Mouse (Mus musculus): ENCODE results near the gene 4833423E24Rik.

4833423E24Rik gene

DNA sequence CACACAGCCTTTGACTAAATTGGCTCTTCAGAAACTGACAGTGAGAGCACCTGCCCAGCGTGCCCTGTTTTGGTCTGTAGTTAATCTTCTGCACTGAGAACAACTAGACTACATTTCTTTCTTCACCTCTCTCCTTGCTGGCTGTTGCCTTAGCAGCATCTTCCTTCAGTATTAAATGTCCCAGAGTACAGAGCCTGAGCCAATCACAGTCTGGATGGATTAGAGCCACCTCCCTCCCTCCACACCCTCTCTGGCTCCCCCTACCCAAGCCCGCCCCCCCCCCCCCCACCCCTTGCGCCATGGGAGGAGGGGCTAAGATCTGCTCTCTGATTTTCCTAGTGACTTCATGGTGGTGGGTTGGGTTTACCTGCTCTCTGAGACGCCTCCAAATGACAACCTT, at the start of gene 4833423E24Rik:
TSS of gene 4833423E24Rik (minus strand) at position 146 of the 400 bp plus-strand sequence.
- DNase-seq = no peak

- peak; percentile 13 to 29 for DNase-seq
These were observed 42.4 kb upstream of the 4833423E24Rik start for GRCm38 (mm10) chr2:85561187-85561586.

DNA sequence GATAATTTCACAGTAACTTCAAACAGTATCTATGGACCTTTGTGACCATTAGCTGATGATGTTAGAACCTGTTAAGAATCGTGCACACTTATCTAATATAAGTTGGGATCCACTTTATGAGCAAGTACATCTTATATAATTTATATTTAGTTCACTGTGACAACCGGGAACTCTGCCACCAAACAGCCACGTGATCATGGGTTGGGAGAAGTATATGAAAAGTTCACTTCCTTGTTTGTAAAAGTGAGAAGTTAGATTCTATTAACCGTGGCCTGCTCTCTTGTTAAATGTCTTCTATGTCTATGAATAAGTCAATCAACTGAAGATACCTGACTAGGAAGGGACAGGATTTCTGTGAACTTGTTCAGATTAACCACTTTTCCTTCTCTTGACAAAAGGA, 41.4 kb upstream of the 4833423E24Rik start:
- DNase-seq = no peak

DNA sequence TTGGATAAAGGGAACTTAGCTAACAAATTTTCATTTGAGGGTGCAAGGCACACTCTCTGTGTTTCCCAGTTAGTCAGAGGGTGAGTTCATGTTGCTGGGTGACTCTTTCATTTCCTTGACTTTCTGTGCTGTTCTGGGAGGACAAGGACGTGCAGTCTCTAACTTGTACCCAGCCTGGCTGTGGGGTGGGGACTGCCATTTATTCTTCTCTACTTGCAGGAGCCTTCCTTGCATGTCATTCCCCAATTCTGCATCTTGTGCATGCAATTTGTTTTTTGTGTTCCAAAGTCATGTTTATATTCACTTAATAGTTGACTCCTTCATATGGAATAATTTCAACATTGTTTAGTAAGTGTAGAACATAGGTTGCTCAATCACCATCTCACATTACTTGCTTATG, 36.0 kb upstream of the 4833423E24Rik start:
- no peak for DNase-seq

- DNase-seq = no peak
These were observed 15.1 kb upstream of the 4833423E24Rik start for GRCm38 (mm10) chr2:85533934-85534333.

- no peak for DNase-seq
These were observed 13.4 kb upstream of the 4833423E24Rik start for GRCm38 (mm10) chr2:85532082-85532778.

- DNase-seq = no peak
These were observed 4.2 kb upstream of the 4833423E24Rik start for GRCm38 (mm10) chr2:85522859-85523489.

GRCm38 (mm10) chr2:85518292-85518691, 532 bp downstream of the 4833423E24Rik start:
- peak in 1 of 2 experiments; percentile 3 for DNase-seq

GRCm38 (mm10) chr2:85510376-85510775, 8.4 kb downstream of the 4833423E24Rik start:
- no peak for DNase-seq

- no peak for DNase-seq
These were observed 28.4 kb downstream of the 4833423E24Rik start for GRCm38 (mm10) chr2:85490396-85490795.

DNA sequence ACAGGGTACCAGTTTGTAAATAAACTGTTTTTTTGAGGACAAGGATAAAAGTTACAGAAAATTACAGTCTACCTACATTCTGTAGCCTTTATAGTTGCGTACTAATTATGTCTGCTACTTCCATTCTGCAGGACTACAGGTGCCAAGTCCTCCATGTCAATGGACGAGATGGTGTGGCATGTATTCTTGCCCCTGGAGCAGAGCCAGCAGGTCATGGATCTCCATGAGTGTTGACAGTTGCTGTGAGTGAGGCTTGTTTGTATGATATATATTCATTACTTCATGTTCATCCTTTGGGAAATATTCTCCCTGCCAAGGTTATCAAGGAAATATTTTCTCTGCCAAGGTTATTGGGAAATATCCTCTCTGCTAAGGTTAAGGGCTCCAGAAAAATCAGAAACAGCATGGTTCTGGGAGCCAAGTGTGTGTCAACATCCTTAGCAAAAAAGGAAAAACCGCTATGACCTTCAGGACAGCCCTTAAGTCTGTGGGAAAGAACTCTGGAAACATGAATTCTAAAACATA, 52.0 kb downstream of the 4833423E24Rik start:
- DNase-seq = no peak

DNA sequence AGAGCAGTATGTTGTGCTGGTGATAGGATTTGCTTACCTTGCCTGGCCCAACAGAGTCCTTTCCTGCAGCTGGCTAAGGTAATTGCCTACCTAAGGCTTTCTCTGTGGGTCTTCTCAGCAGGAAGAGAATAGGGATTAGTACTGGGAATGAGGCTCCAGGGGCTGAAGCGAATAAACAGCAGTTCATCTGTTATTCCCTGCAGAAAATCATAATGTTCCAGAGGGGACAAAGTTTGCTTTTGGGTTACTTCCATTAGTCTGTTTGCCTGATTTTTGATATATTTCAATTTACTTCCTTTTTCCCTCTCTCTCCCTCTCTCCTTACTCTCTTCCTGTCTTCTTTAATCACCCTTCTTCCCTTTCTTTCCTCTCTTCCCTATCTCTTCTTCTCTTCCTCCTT, 75.3 kb downstream of the 4833423E24Rik start, which contains the start of gene Olfr995:
TSS of gene Olfr995 (minus strand) at position 101 of the 400 bp plus-strand sequence.
- no peak for DNase-seq

DNA sequence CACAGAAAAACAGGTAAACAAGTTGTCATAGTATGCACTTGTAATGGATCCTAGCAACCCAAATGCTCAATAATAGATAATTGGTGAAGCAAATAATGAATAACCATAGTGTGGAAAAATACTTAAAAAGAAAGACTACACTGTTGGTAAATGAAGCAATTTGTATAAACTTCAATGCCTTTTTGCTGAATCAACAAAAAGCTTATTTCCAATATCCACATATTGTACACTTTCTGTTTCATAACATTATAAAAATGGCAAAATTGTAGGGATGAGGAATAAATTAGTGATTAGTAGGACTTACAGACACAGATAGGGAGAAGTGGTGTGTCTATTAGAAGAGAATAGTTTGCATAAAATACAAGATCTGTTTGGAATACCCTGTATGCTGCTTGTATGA, 76.3 kb downstream of the 4833423E24Rik start:
- DNase-seq = no peak

- no peak for DNase-seq
These were observed 82.5 kb downstream of the 4833423E24Rik start, which contains the start of gene Olfr994 for GRCm38 (mm10) chr2:85436351-85436750. TSS of gene Olfr994 (minus strand) at chr2:85436451.
